Mouse (Mus musculus) stomach, postnatal 0 days (tissue): ENCODE measurements around the gene Mt1.

Experiments used
- CTCF ChIP-seq: IDR thresholded peaks from 2 replicates; pipeline ENCODE4 v1.5.1; 2016; ENCODE audit warnings: antibody characterized with exemption, low read depth, mild to moderate bottlenecking, moderate library complexity
- EP300 ChIP-seq: optimal IDR thresholded peaks from 2 replicates; pipeline ENCODE3; 2016; ENCODE audit warnings: antibody characterized with exemption

DNA sequence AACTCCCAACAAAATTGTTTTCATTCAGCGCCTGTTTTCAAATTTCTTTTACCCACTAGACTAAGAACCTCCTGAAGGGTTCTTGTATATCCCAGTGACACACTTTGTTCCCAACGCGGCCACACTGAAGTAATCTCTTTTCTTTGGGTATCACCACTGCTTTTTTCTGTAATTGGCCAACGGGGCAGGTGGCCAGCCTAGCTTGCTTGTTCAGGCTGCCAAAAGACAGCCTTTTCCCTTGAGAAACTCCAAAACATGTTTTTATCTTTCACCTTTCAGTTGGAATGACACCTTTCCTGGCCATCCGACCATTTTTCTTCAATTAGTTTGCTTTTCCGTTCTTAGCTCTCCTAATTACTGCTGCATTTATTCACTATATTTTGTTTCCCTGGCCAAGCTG, 34.9 kb downstream of the Mt1 start:
- TF ChIP-seq EP300 (no peak), CTCF (no peak)
